8 mouse cellular contexts compared by ENCODE assay signal in genomic region chr15:98504514-98504913, GRCm38 (mm10). TPM values are rescaled to one million over a fixed set of nuclear protein-coding genes. Genes with fewer than 3 reads are reported as not detected.
DNase-seq lines count a peak whose midpoint lies in the region; ATAC-seq and TF ChIP-seq lines count a peak whose summit lies in the region.
"Had no signal": no experiment of that assay in that cellular context is flagged by ENCODE, and none has a peak within 500 bp of the region (broad histone marks: within the 10 kb centered on the region; RNA-seq: fewer than 3 reads in every experiment).

No protein-coding gene starts in this region.

- no peaks in the 10 kb centered on the region for H3K4me1 ChIP-seq in kidney, postnatal 0 days (replicated peaks; ENCODE audit: insufficient read depth, low read length)
- H3K4me1 ChIP-seq: limb, embryonic 15.5 days had no signal

- no peaks in the 10 kb centered on the region for H3K9me3 ChIP-seq in kidney, postnatal 0 days (replicated peaks; ENCODE audit: low read length)
- H3K9me3 ChIP-seq: limb, embryonic 15.5 days had no signal

- no peak overlapping the region for H3K4me3 ChIP-seq in kidney, postnatal 0 days (replicated peaks; ENCODE audit: low read depth, low read length)
- H3K4me3 ChIP-seq: limb, embryonic 15.5 days had no signal

- H3K36me3 ChIP-seq in kidney, postnatal 0 days (ENCODE audit: insufficient read depth, low read length) = no peaks in the 10 kb centered on the region
- H3K36me3 ChIP-seq: limb, embryonic 15.5 days had no signal

- WGBS in kidney, postnatal 0 days = 12% methylated on average over 18 of the region's 18 CpGs

- peak; percentile 78 for DNase-seq in CD4-positive helper T cell, adult 2 months (ENCODE audit: low read depth, low spot score)
- peak; percentile 87 for DNase-seq in ES-CJ7 (ENCODE audit: low read depth, low spot score)
- peak; percentile 52 for DNase-seq in cerebellum, adult 9-10 months
- peak; percentile 24 to 38 for DNase-seq in gastrocnemius, adult 8-10 months (ENCODE audit: low spot score in 2 of 2)
- DNase-seq in kidney, postnatal 0 days (ENCODE audit: low spot score) = peak; percentile 63
- peak; percentile 58 to 78 for DNase-seq in lung, postnatal 4 days
- peak; percentile 62 to 80 for DNase-seq in spleen, postnatal 14 days (ENCODE audit: low spot score in 2 of 2)

- no peak for ATAC-seq in kidney, postnatal 0 days (replicated peaks; ENCODE audit: low FRiP score, low read depth)

- TF ChIP-seq CTCF in kidney, postnatal 0 days (IDR thresholded peaks at IDR 0.05; ENCODE audit: low read depth) = peak; percentile 82

- H3K27ac ChIP-seq in kidney, postnatal 0 days = no peak overlapping the region
- H3K27ac ChIP-seq: limb, embryonic 15.5 days had no signal

- no peak overlapping the region for H3K9ac ChIP-seq in kidney, postnatal 0 days (ENCODE audit: low read depth, low read length)
- H3K9ac ChIP-seq: limb, embryonic 15.5 days had no signal

- H3K4me2 ChIP-seq in kidney, postnatal 0 days (ENCODE audit: low read length) = no peak overlapping the region
- H3K4me2 ChIP-seq: limb, embryonic 15.5 days had no signal

- no peaks in the 10 kb centered on the region for H3K27me3 ChIP-seq in kidney, postnatal 0 days (ENCODE audit: insufficient read depth, low read length)
- H3K27me3 ChIP-seq: limb, embryonic 15.5 days had no signal

RNA-seq across cellular contexts. Expression of gene Olfr279, which starts 12.3 kb away (rescaled TPM):
- not detected for total RNA-seq in gastrocnemius, adult 8-10 months (2022)
- polyA plus RNA-seq in kidney, postnatal 0 days (2015; fragmentation: Nextera tagmentation; extraction: Ambion mirVana) = not detected in 2 replicates
- polyA plus RNA-seq: limb, embryonic 15.5 days had no signal

RNA-seq across cellular contexts. Expression of gene Lalba, which starts 22.0 kb away (rescaled TPM):
- total RNA-seq in gastrocnemius, adult 8-10 months (2022) = not detected
- polyA plus RNA-seq in kidney, postnatal 0 days (2015; fragmentation: Nextera tagmentation; extraction: Ambion mirVana) = 0.24 and 0.30 TPM in 2 replicates

RNA-seq across cellular contexts. Expression of gene Kansl2, which starts 29.6 kb away (rescaled TPM):
- total RNA-seq in gastrocnemius, adult 8-10 months (2022) = 10 to 100 TPM; 65.5 to 72.7 (median 69.8) TPM
- polyA plus RNA-seq in kidney, postnatal 0 days (2015; fragmentation: Nextera tagmentation; extraction: Ambion mirVana) = 87.1 and 96.3 TPM in 2 replicates

RNA-seq across cellular contexts. Expression of gene OR5BS1P, which starts 34.8 kb away (rescaled TPM):
- not detected for total RNA-seq in gastrocnemius, adult 8-10 months (2022)
- polyA plus RNA-seq in kidney, postnatal 0 days (2015; fragmentation: Nextera tagmentation; extraction: Ambion mirVana) = not detected in 2 replicates
- polyA plus RNA-seq: limb, embryonic 15.5 days had no signal

RNA-seq across cellular contexts. Expression of gene Olfr281, which starts 52.1 kb away (rescaled TPM):
- total RNA-seq in gastrocnemius, adult 8-10 months (2022) = not detected
- not detected in 2 replicates for polyA plus RNA-seq in kidney, postnatal 0 days (2015; fragmentation: Nextera tagmentation; extraction: Ambion mirVana)
- polyA plus RNA-seq: limb, embryonic 15.5 days had no signal

Comparison
In these comparisons a context has a peak if more than half of its experiments do, and no peak if none do; other contexts are left out.
1. DNase-seq: peak in every context shown above with its lines; median percentile 87 in ES-CJ7; 78 in CD4-positive helper T cell, adult 2 months; 71 in spleen, postnatal 14 days; 68 in lung, postnatal 4 days; 63 in kidney, postnatal 0 days; 52 in cerebellum, adult 9-10 months; 31 in gastrocnemius, adult 8-10 months.